Mouse (Mus musculus) heart, postnatal 25 days (tissue): Measurements from ENCODE around the gene Otos. TPM values are rescaled to one million over a fixed set of nuclear protein-coding genes. Genes with fewer than 3 reads are reported as not detected.

Source experiments
- DNase-seq: peaks from one replicate; pipeline ENCODE4 v3.0.0; 2022; ENCODE audit warnings: low spot score
- intact Hi-C: fragments of 180-260 bp; cut with DNase I; formaldehyde crosslinking; loops from one replicate; pipeline ENCODE4 v1.15.1; 2025
- total RNA-seq, 2 experiments: library from RNA; stranded (reverse); gene quantifications; 2 replicates each; pipeline ENCODE4 v1.2.3; 2021

Gene Otos
- total RNA-seq, 2 experiments from 2014 or later: not detected

GRCm38 (mm10) chr1:92618360-92618759 lies 30.3 kb downstream of the Otos start:
- intact Hi-C loops: no loop called here
- no peak for DNase-seq

GRCm38 (mm10) chr1:92617488-92617887 lies 31.2 kb downstream of the Otos start, which contains the start of gene Olfr12:
TSS of gene Olfr12 (plus strand) at chr1:92617788.
- intact Hi-C loops: no loop called here
- DNase-seq: no peak

GRCm38 (mm10) chr1:92616046-92616445 lies 32.6 kb downstream of the Otos start:
- no peak for DNase-seq
- intact Hi-C loops: no loop called here

GRCm38 (mm10) chr1:92614516-92614915 lies 34.1 kb downstream of the Otos start:
- intact Hi-C loops: loop anchor here (2.0 to 5.0 kb wide), 2 partner anchors 34 to 652 kb away; partner anchors contain the start of gene Otos
- DNase-seq: no peak

GRCm38 (mm10) chr1:92613175-92613574 lies 35.5 kb downstream of the Otos start:
- intact Hi-C loops: loop anchor here (5.0 kb wide), 1 partner anchor 651 kb away; no protein-coding TSS in a partner anchor
- DNase-seq: no peak

- intact Hi-C loops: loop anchor here (2.0 to 5.0 kb wide), 2 partner anchors 90 to 649 kb away; no protein-coding TSS in a partner anchor
- DNase-seq: no peak
These were observed 37.6 kb downstream of the Otos start for GRCm38 (mm10) chr1:92611008-92611407.

- intact Hi-C loops: no loop called here
- DNase-seq: no peak
These were observed 40.9 kb downstream of the Otos start for GRCm38 (mm10) chr1:92607711-92608110.

GRCm38 (mm10) chr1:92605482-92605881 lies 43.2 kb downstream of the Otos start, which contains the start of gene Olfr1410:
TSS of gene Olfr1410 (plus strand) at chr1:92605782.
- intact Hi-C loops: no loop called here

GRCm38 (mm10) chr1:92596019-92596418 lies 52.6 kb downstream of the Otos start:
- intact Hi-C loops: no loop called here
- DNase-seq: no peak

More at GRCm38 (mm10) chr1:92605482-92605881, 43.2 kb downstream of the Otos start, which contains the start of gene Olfr1410:
- no peak for DNase-seq

Other genes starting within 250 kb of the Otos start
- gene Ndufa10, start 175.0 kb downstream of the Otos start, total RNA-seq: 1,000 to 10,000 TPM; 1,015 to 1,018 TPM
- not detected for gene Olfr1416, start 163.7 kb downstream of the Otos start, total RNA-seq
- gene Olfr1415, start 152.7 kb downstream of the Otos start, total RNA-seq: not detected
- not detected for gene Olfr1414, start 130.2 kb downstream of the Otos start, total RNA-seq
- not detected for gene Olfr1413, start 77.5 kb downstream of the Otos start, total RNA-seq
- not detected for gene Olfr1412, start 63.1 kb downstream of the Otos start, total RNA-seq
- not detected for gene Olfr1411, start 54.4 kb downstream of the Otos start, total RNA-seq
- gene Olfr1410, start 43.1 kb downstream of the Otos start, total RNA-seq: not detected
- gene Olfr12, start 31.1 kb downstream of the Otos start, total RNA-seq: not detected
- 100 to 1,000 TPM; 218 to 222 TPM for gene Cops9, start 6.9 kb downstream of the Otos start, total RNA-seq
- 100 to 1,000 TPM; 366 to 368 TPM for gene Gpc1, start 182.8 kb upstream of the Otos start, total RNA-seq